ENCODE assay signal across 9 mouse cellular contexts in genomic region chr14:32950312-32951301, GRCm38 (mm10). TPM values are rescaled to one million over a fixed set of nuclear protein-coding genes. Genes with fewer than 3 reads are reported as not detected.
DNase-seq lines count a peak whose midpoint lies in the region; ATAC-seq and TF ChIP-seq lines count a peak whose summit lies in the region.
"Had no signal": no experiment of that assay in that cellular context is flagged by ENCODE, and none has a peak within 500 bp of the region (broad histone marks: within the 10 kb centered on the region; RNA-seq: fewer than 3 reads in every experiment).

No protein-coding gene starts in this region.

- peak; percentile 88 for ATAC-seq in intestine, embryonic 16.5 days
- peak; percentile 91 for ATAC-seq in lung, postnatal 0 days
- ATAC-seq in stomach, embryonic 16.5 days (ENCODE audit: insufficient read depth, low FRiP score), result peak; percentile 72; the same call in 1 of the 2 replicates
- no peak for ATAC-seq in cerebellum, adult (ENCODE audit: insufficient number of reproducible peaks, low FRiP score, low TSS enrichment)

- in situ Hi-C loops in CH12.LX (cut with MboI; ENCODE audit: low pct_ligation_motif_present, low pct_unique_long_range_greater_than_20kb, low sequenced_read_pairs), result no loop called here

- no peaks in the 10 kb centered on the region for H3K9me3 ChIP-seq in CH12.LX (replicated peaks; ENCODE audit: low read length)
- no peaks in the 10 kb centered on the region for H3K9me3 ChIP-seq in intestine, embryonic 16.5 days (ENCODE audit: control insufficient read depth, low read length)
- H3K9me3 ChIP-seq in lung, postnatal 0 days (ENCODE audit: low read length), result no peaks in the 10 kb centered on the region
- no peaks in the 10 kb centered on the region for H3K9me3 ChIP-seq in stomach, embryonic 16.5 days (replicated peaks; ENCODE audit: control insufficient read depth, low read length)
- H3K9me3 ChIP-seq: liver, embryonic 15.5 days had no signal

- no peaks in the 10 kb centered on the region for H3K79me2 ChIP-seq in CH12.LX (replicated peaks; ENCODE audit: control insufficient read depth, extremely low read depth, insufficient read depth, poor library complexity, severe bottlenecking)

- H3K4me1 ChIP-seq in CH12.LX (ENCODE audit: control insufficient read depth in 1 of 2, insufficient read depth in 2 of 2), result peaks cover 3 to 7% of the 10 kb centered on the region in 2 experiments; a peak in 1 of 4 replicates
- peaks cover 11% of the 10 kb centered on the region for H3K4me1 ChIP-seq in intestine, embryonic 16.5 days (ENCODE audit: control insufficient read depth, insufficient read depth, low read length)
- H3K4me1 ChIP-seq in lung, postnatal 0 days (ENCODE audit: insufficient read depth, low read depth, low read length), result no peaks in the 10 kb centered on the region
- peaks cover 13% of the 10 kb centered on the region for H3K4me1 ChIP-seq in stomach, embryonic 16.5 days (ENCODE audit: control insufficient read depth, insufficient read depth, low read length)
- H3K4me1 ChIP-seq: liver, embryonic 15.5 days had no signal

- no peak for TF ChIP-seq CTCF in CH12.LX (conservative IDR thresholded peaks at IDR 0.05 in 1 of 2, IDR thresholded peaks at IDR 0.05 in 1 of 2; ENCODE audit: low read depth in 2 of 2, low read length in 2 of 2)
- no peak for TF ChIP-seq CTCF in lung, postnatal 0 days (IDR thresholded peaks at IDR 0.05)

- WGBS in intestine, embryonic 16.5 days, result 48% methylated on average over 20 of the region's 20 CpGs
- WGBS in lung, postnatal 0 days, result 40% methylated on average over 20 of the region's 20 CpGs
- 39% methylated on average over 20 of the region's 20 CpGs for WGBS in stomach, embryonic 16.5 days

- peaks cover 4% of the 10 kb centered on the region for H3K27me3 ChIP-seq in CH12.LX (replicated peaks)
- H3K27me3 ChIP-seq in intestine, embryonic 16.5 days (replicated peaks; ENCODE audit: control insufficient read depth, insufficient read depth, low read length), result no peaks in the 10 kb centered on the region; the same call in 1 of the 2 replicates
- no peaks in the 10 kb centered on the region for H3K27me3 ChIP-seq in lung, postnatal 0 days (replicated peaks; ENCODE audit: insufficient read depth, low read length)
- no peaks in the 10 kb centered on the region for H3K27me3 ChIP-seq in stomach, embryonic 16.5 days (ENCODE audit: control insufficient read depth, insufficient read depth, low read length)
- H3K27me3 ChIP-seq: liver, embryonic 15.5 days had no signal

- DNase-seq in CH12.LX (ENCODE audit: extremely low read depth), result peak; percentile 7
- DNase-seq in embryo, embryonic 10.5 days (ENCODE audit: low spot score), result peak; percentile 42
- DNase-seq in heart, adult 18-20 months, result peak; percentile 67 to 81
- DNase-seq in lung, postnatal 0 days (ENCODE audit: low spot score), result peak; percentile 89
- DNase-seq in cerebellum, adult 11 months, result no peak

- no peak overlapping the region for H3K27ac ChIP-seq in CH12.LX (ENCODE audit: insufficient read depth, low read depth)
- peak overlapping the region; percentile 49 for H3K27ac ChIP-seq in intestine, embryonic 16.5 days (ENCODE audit: low read length)
- peak overlapping the region; percentile 58 for H3K27ac ChIP-seq in lung, postnatal 0 days (ENCODE audit: low read length)
- peak overlapping the region; percentile 74 for H3K27ac ChIP-seq in stomach, embryonic 16.5 days (ENCODE audit: low read length)
- H3K27ac ChIP-seq: liver, embryonic 15.5 days had no signal

- no peak for TF ChIP-seq RAD21 in CH12.LX (IDR thresholded peaks at IDR 0.05; ENCODE audit: low read depth, low read length)

- H3K9ac ChIP-seq in CH12.LX (ENCODE audit: insufficient read depth, low read depth), result no peak overlapping the region
- H3K9ac ChIP-seq in intestine, embryonic 16.5 days (ENCODE audit: low read depth, low read length), result no peak overlapping the region
- no peak overlapping the region for H3K9ac ChIP-seq in lung, postnatal 0 days (replicated peaks; ENCODE audit: low read depth)
- no peak overlapping the region for H3K9ac ChIP-seq in stomach, embryonic 16.5 days (ENCODE audit: low read length)
- H3K9ac ChIP-seq: liver, embryonic 15.5 days had no signal

- H3K36me3 ChIP-seq in CH12.LX (replicated peaks in 1 of 2; ENCODE audit: control insufficient read depth in 1 of 2, insufficient read depth in 1 of 2, low read length in 1 of 2), result no peaks in the 10 kb centered on the region
- no peaks in the 10 kb centered on the region for H3K36me3 ChIP-seq in intestine, embryonic 16.5 days (ENCODE audit: control insufficient read depth, insufficient read depth, low read length)
- no peaks in the 10 kb centered on the region for H3K36me3 ChIP-seq in lung, postnatal 0 days (ENCODE audit: insufficient read depth, low read length)
- no peaks in the 10 kb centered on the region for H3K36me3 ChIP-seq in stomach, embryonic 16.5 days (ENCODE audit: control insufficient read depth, insufficient read depth, low read length)
- H3K36me3 ChIP-seq: liver, embryonic 15.5 days had no signal

- TF ChIP-seq POLR2A in CH12.LX (IDR thresholded peaks at IDR 0.05; ENCODE audit: low read depth, low read length), result no peak

- H3K4me3 ChIP-seq in CH12.LX (replicated peaks in 1 of 3; ENCODE audit: low read depth in 2 of 3, low read length in 2 of 3, poor library complexity in 1 of 3), result no peak overlapping the region
- no peak overlapping the region for H3K4me3 ChIP-seq in intestine, embryonic 16.5 days (ENCODE audit: low read length)
- H3K4me3 ChIP-seq in lung, postnatal 0 days (ENCODE audit: low read depth, low read length), result no peak overlapping the region
- H3K4me3 ChIP-seq in stomach, embryonic 16.5 days (replicated peaks; ENCODE audit: low read length), result no peak overlapping the region
- H3K4me3 ChIP-seq: liver, embryonic 15.5 days had no signal

- dilution Hi-C loops in CH12.LX (cut with MboI; ENCODE audit: extremely low pct_ligation_motif_present, extremely low pct_unique_long_range_greater_than_20kb, low sequenced_read_pairs), result no loop called here

- TF ChIP-seq EP300 in CH12.LX (IDR thresholded peaks at IDR 0.05; ENCODE audit: low read length), result no peak
- TF ChIP-seq EP300 in lung, postnatal 0 days (IDR thresholded peaks at IDR 0.05), result peak; percentile 66; the same call in 1 of the 2 replicates

- no peak overlapping the region for H3K4me2 ChIP-seq in CH12.LX (ENCODE audit: insufficient read depth, low read depth, poor library complexity, severe bottlenecking)
- no peak overlapping the region for H3K4me2 ChIP-seq in intestine, embryonic 16.5 days (ENCODE audit: low read depth, low read length)
- H3K4me2 ChIP-seq in lung, postnatal 0 days (replicated peaks; ENCODE audit: low read depth, low read length), result no peak overlapping the region
- H3K4me2 ChIP-seq in stomach, embryonic 16.5 days (ENCODE audit: low read depth, low read length), result no peak overlapping the region
- H3K4me2 ChIP-seq: liver, embryonic 15.5 days had no signal

TF ChIP-seq in CH12.LX, 34 proteins besides CTCF, POLR2A, EP300 and RAD21:
- no peak for TF ChIP-seq POLR2AphosphoS2 (IDR thresholded peaks at IDR 0.05; ENCODE audit: low read depth, low read length)
- no peak for TF ChIP-seq ELF1 (IDR thresholded peaks at IDR 0.05; ENCODE audit: low read depth, low read length)
- TF ChIP-seq HCFC1 (IDR thresholded peaks at IDR 0.05; ENCODE audit: low read depth, low read length), result no peak
- no peak for TF ChIP-seq ZMIZ1 (IDR thresholded peaks at IDR 0.05; ENCODE audit: low read depth, low read length)
- no peak for TF ChIP-seq USF2 (conservative IDR thresholded peaks at IDR 0.05; ENCODE audit: low read depth, low read length)
- TF ChIP-seq ZC3H11A (IDR thresholded peaks at IDR 0.05; ENCODE audit: low read depth, low read length), result no peak
- TF ChIP-seq TBP (conservative IDR thresholded peaks at IDR 0.05; ENCODE audit: low read depth, low read length), result no peak
- TF ChIP-seq RCOR1 (conservative IDR thresholded peaks at IDR 0.05; ENCODE audit: low read depth, low read length), result no peak
- no peak for TF ChIP-seq NELFE (IDR thresholded peaks at IDR 0.05; ENCODE audit: low read depth, low read length)

RNA-seq across cellular contexts. Expression of gene Lrrc18, which starts 40.6 kb away (rescaled TPM):
- total RNA-seq in CH12.LX (2012; rRNA removed), result 0.08 TPM in 2 replicates
- total RNA-seq in CH12.LX (2014; rRNA removed), result not detected in 2 replicates
- 0.76 TPM in 1 of 2 replicates, not detected in the other for polyA plus RNA-seq in CH12.LX (2012; ENCODE audit: insufficient read length, low read depth)
- under 1 TPM; 0.25 to 0.39 TPM for total RNA-seq in heart, adult 18-20 months (2021)
- 0.11 and 0.13 TPM in 2 replicates for polyA plus RNA-seq in intestine, embryonic 16.5 days (2015; fragmentation: Nextera tagmentation; extraction: Ambion mirVana)
- 1.4 and 2.0 TPM in 2 replicates for polyA plus RNA-seq in lung, postnatal 0 days (2015; fragmentation: Nextera tagmentation; extraction: Ambion mirVana)
- polyA plus RNA-seq in stomach, embryonic 16.5 days (2015; fragmentation: Nextera tagmentation; extraction: Ambion mirVana), result 0.16 and 0.30 TPM in 2 replicates
